In genomic region chr6:146733554-146733953, GRCm38 (mm10) we compare ENCODE assay signal across 28 mouse cellular contexts. TPM values are rescaled to one million over a fixed set of nuclear protein-coding genes. Genes with fewer than 3 reads are reported as not detected.
DNase-seq lines count a peak whose midpoint lies in the region; ATAC-seq and TF ChIP-seq lines count a peak whose summit lies in the region.
"Had no signal": no experiment of that assay in that cellular context is flagged by ENCODE, and none has a peak within 500 bp of the region (broad histone marks: within the 10 kb centered on the region; RNA-seq: fewer than 3 reads in every experiment).

No protein-coding gene starts in this region.

- H3K27ac ChIP-seq in heart, embryonic 15.5 days: peak overlapping the region; percentile 58; the same call in 1 of the 2 replicates
- no peak overlapping the region for H3K27ac ChIP-seq in CH12.LX (ENCODE audit: insufficient read depth, low read depth)
- 0 out of 2 replicates have a peak overlapping the region, but pooled peaks have one; percentile 41 for H3K27ac ChIP-seq in intestine, embryonic 15.5 days
- H3K27ac ChIP-seq in forebrain, embryonic 12.5 days: no peak overlapping the region
- H3K27ac ChIP-seq: heart, embryonic 10.5 days; hindbrain, embryonic 10.5 days; hindbrain, postnatal 0 days; macrophage; midbrain, embryonic 13.5 days; neural tube, embryonic 12.5 days; stomach, postnatal 0 days had no signal

- dilution Hi-C loops in CH12.LX (cut with MboI; ENCODE audit: extremely low pct_ligation_motif_present, extremely low pct_unique_long_range_greater_than_20kb, low sequenced_read_pairs): no loop called here

- H3K9ac ChIP-seq in heart, embryonic 15.5 days: no peak overlapping the region
- no peak overlapping the region for H3K9ac ChIP-seq in CH12.LX (ENCODE audit: insufficient read depth, low read depth)
- H3K9ac ChIP-seq in intestine, embryonic 15.5 days: no peak overlapping the region
- no peak overlapping the region for H3K9ac ChIP-seq in forebrain, embryonic 12.5 days
- H3K9ac ChIP-seq: liver, postnatal 0 days; midbrain, embryonic 13.5 days; neural tube, embryonic 12.5 days had no signal

- no peak for TF ChIP-seq POLR2A in CH12.LX (IDR thresholded peaks at IDR 0.05; ENCODE audit: low read depth, low read length)

- intact Hi-C loops in heart, postnatal 14 days (cut with DNase I): no loop called here

- 62% methylated on average over 1 of the region's 1 CpGs for WGBS in heart, embryonic 15.5 days
- 21% methylated on average over 1 of the region's 1 CpGs for WGBS in intestine, embryonic 15.5 days
- WGBS in forebrain, embryonic 12.5 days: 63% methylated on average over 1 of the region's 1 CpGs

- TF ChIP-seq CTCF in CH12.LX (conservative IDR thresholded peaks at IDR 0.05 in 1 of 2, IDR thresholded peaks at IDR 0.05 in 1 of 2; ENCODE audit: low read depth in 2 of 2, low read length in 2 of 2): no peak

- no peak overlapping the region for H3K4me3 ChIP-seq in heart, embryonic 15.5 days
- no peak overlapping the region for H3K4me3 ChIP-seq in CH12.LX (replicated peaks in 1 of 3; ENCODE audit: low read depth in 2 of 3, low read length in 2 of 3, poor library complexity in 1 of 3)
- no peak overlapping the region for H3K4me3 ChIP-seq in intestine, embryonic 15.5 days (replicated peaks)
- H3K4me3 ChIP-seq in forebrain, embryonic 12.5 days (replicated peaks): no peak overlapping the region
- H3K4me3 ChIP-seq: heart, embryonic 10.5 days; hindbrain, embryonic 10.5 days; midbrain, embryonic 13.5 days; neural tube, embryonic 12.5 days had no signal

- no peaks in the 10 kb centered on the region for H3K27me3 ChIP-seq in heart, embryonic 15.5 days
- no peaks in the 10 kb centered on the region for H3K27me3 ChIP-seq in CH12.LX (replicated peaks)
- H3K27me3 ChIP-seq in intestine, embryonic 15.5 days (replicated peaks): no peaks in the 10 kb centered on the region
- no peaks in the 10 kb centered on the region for H3K27me3 ChIP-seq in forebrain, embryonic 12.5 days
- H3K27me3 ChIP-seq: midbrain, embryonic 13.5 days; neural tube, embryonic 12.5 days had no signal

- H3K79me2 ChIP-seq in CH12.LX (replicated peaks; ENCODE audit: control insufficient read depth, extremely low read depth, insufficient read depth, poor library complexity, severe bottlenecking): no peaks in the 10 kb centered on the region; the same call in 1 of the 2 replicates

- H3K36me3 ChIP-seq in heart, embryonic 15.5 days: no peaks in the 10 kb centered on the region
- peaks cover 0 to 2% of the 10 kb centered on the region in 2 experiments for H3K36me3 ChIP-seq in CH12.LX (replicated peaks in 1 of 2; ENCODE audit: control insufficient read depth in 1 of 2, insufficient read depth in 1 of 2, low read length in 1 of 2)
- no peaks in the 10 kb centered on the region for H3K36me3 ChIP-seq in intestine, embryonic 15.5 days
- H3K36me3 ChIP-seq in forebrain, embryonic 12.5 days (replicated peaks): no peaks in the 10 kb centered on the region
- H3K36me3 ChIP-seq: heart, embryonic 10.5 days; hindbrain, embryonic 10.5 days; midbrain, embryonic 13.5 days; neural tube, embryonic 12.5 days had no signal

- in situ Hi-C loops in CH12.LX (cut with MboI; ENCODE audit: low pct_ligation_motif_present, low pct_unique_long_range_greater_than_20kb, low sequenced_read_pairs): no loop called here

- H3K4me1 ChIP-seq in heart, embryonic 15.5 days (replicated peaks): peaks cover 54% of the 10 kb centered on the region
- H3K4me1 ChIP-seq in CH12.LX (ENCODE audit: control insufficient read depth in 1 of 2, insufficient read depth in 2 of 2): peaks cover 13 to 20% of the 10 kb centered on the region in 2 experiments
- H3K4me1 ChIP-seq in intestine, embryonic 15.5 days (replicated peaks): peaks cover 11% of the 10 kb centered on the region
- peaks cover 15% of the 10 kb centered on the region; the same call in 1 of the 2 replicates for H3K4me1 ChIP-seq in forebrain, embryonic 12.5 days

- ATAC-seq in heart, embryonic 15.5 days (replicated peaks; ENCODE audit: insufficient number of reproducible peaks, insufficient read depth, low FRiP score, low read depth): no peak
- ATAC-seq in intestine, embryonic 15.5 days: peak; percentile 88
- ATAC-seq in monocyte, adult 5-6 weeks (replicated peaks; ENCODE audit: insufficient number of reproducible peaks, low FRiP score, low TSS enrichment, poor library complexity, severe bottlenecking): 0 out of 2 replicates have a peak, but pooled peaks have one; percentile 33
- ATAC-seq in forebrain, embryonic 12.5 days (ENCODE audit: low FRiP score): no peak
- ATAC-seq: forebrain, embryonic 16.5 days; hindbrain, postnatal 0 days; liver, postnatal 0 days; lung, postnatal 0 days; midbrain, embryonic 13.5 days had no signal

- no peak for DNase-seq in heart, postnatal 14 days
- DNase-seq in CH12.LX (ENCODE audit: extremely low read depth): no peak
- no peak for DNase-seq in Muller cell, postnatal 12 days (ENCODE audit: inconsistent ontology term)
- DNase-seq in cerebellum, adult 9-11 months: no peak
- DNase-seq: adrenal gland, adult 8-10 months; cerebellum, adult 18-20 months; cerebellum, postnatal 25 days; gastrocnemius, postnatal 36 days; kidney, adult 18-20 months; kidney, postnatal 4 days; layer of hippocampus, adult 9-11 months; liver; liver, postnatal 0 days; thymus, adult 2 months; thymus, postnatal 4 days had no signal

- TF ChIP-seq RAD21 in CH12.LX (IDR thresholded peaks at IDR 0.05; ENCODE audit: low read depth, low read length): no peak

- no peak for TF ChIP-seq EP300 in CH12.LX (IDR thresholded peaks at IDR 0.05; ENCODE audit: low read length)

- no peaks in the 10 kb centered on the region for H3K9me3 ChIP-seq in heart, embryonic 15.5 days (replicated peaks)
- no peaks in the 10 kb centered on the region for H3K9me3 ChIP-seq in CH12.LX (replicated peaks; ENCODE audit: low read length)
- H3K9me3 ChIP-seq in intestine, embryonic 15.5 days: no peaks in the 10 kb centered on the region
- H3K9me3 ChIP-seq in forebrain, embryonic 12.5 days: no peaks in the 10 kb centered on the region
- H3K9me3 ChIP-seq: heart, embryonic 10.5 days; hindbrain, embryonic 10.5 days; midbrain, embryonic 13.5 days; neural tube, embryonic 12.5 days had no signal

- no peak overlapping the region for H3K4me2 ChIP-seq in heart, embryonic 15.5 days
- H3K4me2 ChIP-seq in CH12.LX (ENCODE audit: insufficient read depth, low read depth, poor library complexity, severe bottlenecking): no peak overlapping the region
- H3K4me2 ChIP-seq in intestine, embryonic 15.5 days (replicated peaks): no peak overlapping the region
- H3K4me2 ChIP-seq in forebrain, embryonic 12.5 days: no peak overlapping the region
- H3K4me2 ChIP-seq: midbrain, embryonic 13.5 days; neural tube, embryonic 12.5 days had no signal

TF ChIP-seq in CH12.LX, 34 proteins besides CTCF, POLR2A, EP300 and RAD21:
- TF ChIP-seq MXI1 (IDR thresholded peaks at IDR 0.05; ENCODE audit: low read depth, low read length) (no peak), IRF4 (IDR thresholded peaks at IDR 0.05; ENCODE audit: low read depth, low read length) (peak; percentile 25; the same call in 1 of the 2 replicates), GABPA (IDR thresholded peaks at IDR 0.05; ENCODE audit: insufficient replicate concordance, low read depth, low read length) (no peak), ELF1 (IDR thresholded peaks at IDR 0.05; ENCODE audit: low read depth, low read length) (0 out of 2 replicates have a peak, but pooled peaks have one; percentile 31)

RNA-seq across cellular contexts. Expression of gene Stk38l, which starts 8.8 kb away (rescaled TPM):
- polyA plus RNA-seq in heart, embryonic 15.5 days (2015; fragmentation: Nextera tagmentation; extraction: Ambion mirVana): 28.5 and 32.0 TPM in 2 replicates
- total RNA-seq in heart, postnatal 14 days (2021): 10 to 100 TPM; 14.9 to 15.8 TPM
- 4.0 and 4.7 TPM in 2 replicates for total RNA-seq in CH12.LX (2012; rRNA removed)
- 3.4 and 3.8 TPM in 2 replicates for total RNA-seq in CH12.LX (2014; rRNA removed)
- 5.2 and 5.8 TPM in 2 replicates for polyA plus RNA-seq in CH12.LX (2012; ENCODE audit: insufficient read length, low read depth)
- polyA plus RNA-seq in intestine, embryonic 15.5 days (2015; fragmentation: Nextera tagmentation; extraction: Ambion mirVana): 18.0 and 18.8 TPM in 2 replicates
- total RNA-seq in monocyte, adult 5-6 weeks (2017): 11.4 to 19.1 TPM (median 18.1 TPM) in 3 replicates
- polyA plus RNA-seq in forebrain, embryonic 12.5 days (2016; fragmentation: Nextera tagmentation; extraction: Ambion mirVana): 17.6 TPM in 2 replicates

Comparison
In these comparisons a context has a peak if more than half of its experiments do, and no peak if none do; other contexts are left out.
1. ATAC-seq: peak in intestine, embryonic 15.5 days (single experiment) and monocyte, adult 5-6 weeks (single experiment); none in heart, embryonic 15.5 days (single experiment) and forebrain, embryonic 12.5 days (single experiment).
2. H3K27ac ChIP-seq: peak in heart, embryonic 15.5 days (single experiment) and intestine, embryonic 15.5 days (single experiment); none in CH12.LX (single experiment) and forebrain, embryonic 12.5 days (single experiment).